Comparison of ENCODE assay signal across 8 mouse cellular contexts in genomic region chr10:39555289-39555715, GRCm38 (mm10). TPM values are rescaled to one million over a fixed set of nuclear protein-coding genes. Genes with fewer than 3 reads are reported as not detected.
DNase-seq lines count a peak whose midpoint lies in the region; ATAC-seq lines count a peak whose summit lies in the region.

No protein-coding gene starts in this region.

- H3K4me1 ChIP-seq in heart, embryonic 16.5 days (ENCODE audit: control insufficient read depth, insufficient read depth, low read length), result peaks cover 40% of the 10 kb centered on the region
- H3K4me1 ChIP-seq in embryonic facial prominence, embryonic 11.5 days (ENCODE audit: control insufficient read depth, insufficient read depth, low read length), result peaks cover 14% of the 10 kb centered on the region; the same call in 1 of the 2 replicates
- H3K4me1 ChIP-seq in midbrain, embryonic 14.5 days (ENCODE audit: control insufficient read depth, insufficient read depth, low read length), result peaks cover 71% of the 10 kb centered on the region

- 42% methylated on average over 7 of the region's 7 CpGs for WGBS in heart, embryonic 16.5 days
- 22% methylated on average over 7 of the region's 7 CpGs for WGBS in embryonic facial prominence, embryonic 11.5 days
- 24% methylated on average over 7 of the region's 7 CpGs for WGBS in midbrain, embryonic 14.5 days

- peak overlapping the region; percentile 55 for H3K27ac ChIP-seq in heart, embryonic 16.5 days (ENCODE audit: low read length)
- H3K27ac ChIP-seq in embryonic facial prominence, embryonic 11.5 days (replicated peaks; ENCODE audit: low read depth, low read length), result peak overlapping the region; percentile 57
- H3K27ac ChIP-seq in midbrain, embryonic 14.5 days (replicated peaks; ENCODE audit: low read depth, low read length), result peak overlapping the region; percentile 70

- H3K9me3 ChIP-seq in heart, embryonic 16.5 days (replicated peaks; ENCODE audit: control insufficient read depth, low read length), result no peaks in the 10 kb centered on the region
- H3K9me3 ChIP-seq in embryonic facial prominence, embryonic 11.5 days (replicated peaks; ENCODE audit: control insufficient read depth, low read length), result no peaks in the 10 kb centered on the region
- H3K9me3 ChIP-seq in midbrain, embryonic 14.5 days (ENCODE audit: control insufficient read depth, low read length), result no peaks in the 10 kb centered on the region

- H3K4me2 ChIP-seq in heart, embryonic 16.5 days (ENCODE audit: low read depth, low read length), result no peak overlapping the region
- H3K4me2 ChIP-seq in embryonic facial prominence, embryonic 11.5 days (ENCODE audit: low read depth, low read length), result no peak overlapping the region
- H3K4me2 ChIP-seq in midbrain, embryonic 14.5 days (ENCODE audit: low read length), result no peak overlapping the region

- no peaks in the 10 kb centered on the region for H3K36me3 ChIP-seq in heart, embryonic 16.5 days (ENCODE audit: control insufficient read depth, insufficient read depth)
- H3K36me3 ChIP-seq in embryonic facial prominence, embryonic 11.5 days (replicated peaks; ENCODE audit: control insufficient read depth, insufficient read depth, low read depth, low read length), result no peaks in the 10 kb centered on the region
- H3K36me3 ChIP-seq in midbrain, embryonic 14.5 days (ENCODE audit: control insufficient read depth, insufficient read depth, low read length), result peaks cover 10% of the 10 kb centered on the region

- H3K9ac ChIP-seq in heart, embryonic 16.5 days (ENCODE audit: low read length), result no peak overlapping the region; the same call in 1 of the 2 replicates
- no peak overlapping the region for H3K9ac ChIP-seq in embryonic facial prominence, embryonic 11.5 days (replicated peaks; ENCODE audit: low read length)
- H3K9ac ChIP-seq in midbrain, embryonic 14.5 days (replicated peaks; ENCODE audit: low read length), result no peak overlapping the region

- no peak for DNase-seq in heart, postnatal 36 days
- DNase-seq in embryonic facial prominence, embryonic 11.5 days (ENCODE audit: low spot score), result peak; percentile 66
- DNase-seq in kidney, postnatal 4 days, result peak; percentile 64 to 75
- DNase-seq in midbrain, embryonic 14.5 days, result no peak
- DNase-seq in cerebellum, postnatal 36 days, result no peak
- no peak for DNase-seq in natural killer cell, adult 2 months (ENCODE audit: low spot score in 2 of 2)
- DNase-seq in gastrocnemius, postnatal 36 days, result no peak

- intact Hi-C loops in heart, postnatal 36 days (cut with DNase I), result loop anchor here (5.0 kb wide), 1 partner anchor 57 kb away; the partner anchor contains the start of gene Traf3ip2
- intact Hi-C loops in gastrocnemius, postnatal 36 days (cut with DNase I), result loop anchor here (5.0 kb wide), 1 partner anchor 177 kb away; the partner anchor contains the start of gene Rev3l

- H3K4me3 ChIP-seq in heart, embryonic 16.5 days (ENCODE audit: low read length), result no peak overlapping the region
- H3K4me3 ChIP-seq in embryonic facial prominence, embryonic 11.5 days (ENCODE audit: low read depth, low read length), result no peak overlapping the region
- H3K4me3 ChIP-seq in midbrain, embryonic 14.5 days (replicated peaks; ENCODE audit: low read depth, low read length), result no peak overlapping the region

- no peak for ATAC-seq in heart, embryonic 16.5 days (replicated peaks; ENCODE audit: extremely low read depth, insufficient read depth, low FRiP score)
- peak; percentile 47; the same call in 1 of the 2 replicates for ATAC-seq in embryonic facial prominence, embryonic 11.5 days (replicated peaks; ENCODE audit: insufficient number of reproducible peaks, low FRiP score, low TSS enrichment, low read depth)
- no peak for ATAC-seq in midbrain, embryonic 14.5 days (ENCODE audit: low FRiP score, low TSS enrichment)

- no peaks in the 10 kb centered on the region for H3K27me3 ChIP-seq in heart, embryonic 16.5 days (ENCODE audit: control insufficient read depth, insufficient read depth, low read length)
- no peaks in the 10 kb centered on the region for H3K27me3 ChIP-seq in embryonic facial prominence, embryonic 11.5 days (ENCODE audit: control insufficient read depth, insufficient read depth, low read length)
- no peaks in the 10 kb centered on the region for H3K27me3 ChIP-seq in midbrain, embryonic 14.5 days (ENCODE audit: control insufficient read depth, insufficient read depth, low read length)

RNA-seq across cellular contexts. Expression of gene Traf3ip2, which starts 57.4 kb away (rescaled TPM):
- polyA plus RNA-seq in heart, embryonic 16.5 days (2015; fragmentation: Nextera tagmentation; extraction: Ambion mirVana), result 10.7 and 12.5 TPM in 2 replicates
- 1 to 10 TPM; 7.2 to 8.0 TPM for total RNA-seq in heart, postnatal 36 days (2021)
- 12.5 and 15.9 TPM in 2 replicates for polyA plus RNA-seq in embryonic facial prominence, embryonic 11.5 days (2014; fragmentation: Nextera tagmentation; extraction: Ambion mirVana)
- polyA plus RNA-seq in midbrain, embryonic 14.5 days (2014; fragmentation: Nextera tagmentation; extraction: Ambion mirVana), result 5.4 and 6.8 TPM in 2 replicates
- 1 to 10 TPM; 4.9 to 5.1 TPM for total RNA-seq in gastrocnemius, postnatal 36 days (2021)

Comparison
In these comparisons a context has a peak if more than half of its experiments do, and no peak if none do; other contexts are left out.
1. DNase-seq: peak in embryonic facial prominence, embryonic 11.5 days (single experiment) and kidney, postnatal 4 days (2 of 2); none in heart, postnatal 36 days (0 of 2), midbrain, embryonic 14.5 days (single experiment), cerebellum, postnatal 36 days (0 of 2), natural killer cell, adult 2 months (0 of 2) and gastrocnemius, postnatal 36 days (0 of 2).
2. Peak in every context shown above with its lines, with median percentiles within 50 percentile points of each other: H3K27ac ChIP-seq.